Mouse (Mus musculus) heart, postnatal 25 days (tissue): Measurements from ENCODE around the gene Birc2. TPM values are rescaled to one million over a fixed set of nuclear protein-coding genes. Genes with fewer than 3 reads are reported as not detected.

Experiments used
- DNase-seq: peaks from one replicate; pipeline ENCODE4 v3.0.0; 2022; ENCODE audit warnings: low spot score
- intact Hi-C: fragments of 180-260 bp; cut with DNase I; formaldehyde crosslinking; loops from one replicate; pipeline ENCODE4 v1.15.1; 2025
- total RNA-seq, 2 experiments: library from RNA; stranded (reverse); gene quantifications; 2 replicates each; pipeline ENCODE4 v1.2.3; 2021

The Birc2 gene
- total RNA-seq, 2 experiments from 2014 or later: 23.6 to 24.8 TPM

GRCm38 (mm10) chr9:7790580-7791084 is 46.2 kb downstream of the Birc2 start:
- intact Hi-C loops: loop anchor here (5.0 kb wide), 1 partner anchor 43 kb away; no protein-coding TSS in a partner anchor
- no peak for DNase-seq

GRCm38 (mm10) chr9:7789764-7790575 is 46.9 kb downstream of the Birc2 start:
- intact Hi-C loops: loop anchor here (5.0 kb wide), 1 partner anchor 43 kb away; no protein-coding TSS in a partner anchor

GRCm38 (mm10) chr9:7788411-7788810 is 48.5 kb downstream of the Birc2 start:
- intact Hi-C loops: no loop called here
- DNase-seq: no peak

More at GRCm38 (mm10) chr9:7789764-7790575, 46.9 kb downstream of the Birc2 start:
- no peak for DNase-seq

- no peak for DNase-seq
- intact Hi-C loops: no loop called here
Observed at GRCm38 (mm10) chr9:7786086-7786485, 50.8 kb downstream of the Birc2 start.

GRCm38 (mm10) chr9:7785396-7785795 is 51.5 kb downstream of the Birc2 start:
- DNase-seq: no peak
- intact Hi-C loops: no loop called here

- intact Hi-C loops: no loop called here
- DNase-seq: no peak
Observed at GRCm38 (mm10) chr9:7784615-7785012, 52.2 kb downstream of the Birc2 start.

- intact Hi-C loops: no loop called here
Observed at GRCm38 (mm10) chr9:7783823-7784614, 52.8 kb downstream of the Birc2 start.

GRCm38 (mm10) chr9:7780250-7781150 is 56.4 kb downstream of the Birc2 start:
- intact Hi-C loops: no loop called here
- no peak for DNase-seq

More at GRCm38 (mm10) chr9:7783823-7784614, 52.8 kb downstream of the Birc2 start:
- DNase-seq: no peak

GRCm38 (mm10) chr9:7779786-7780185 is 57.1 kb downstream of the Birc2 start:
- intact Hi-C loops: no loop called here
- DNase-seq: no peak

GRCm38 (mm10) chr9:7778771-7779170 is 58.1 kb downstream of the Birc2 start:
- no peak for DNase-seq
- intact Hi-C loops: no loop called here

- DNase-seq: no peak
- intact Hi-C loops: no loop called here
Observed at GRCm38 (mm10) chr9:7777652-7778051, 59.2 kb downstream of the Birc2 start.

GRCm38 (mm10) chr9:7776940-7777339 is 59.9 kb downstream of the Birc2 start:
- DNase-seq: no peak
- intact Hi-C loops: no loop called here

- no peak for DNase-seq
- intact Hi-C loops: no loop called here
Observed at GRCm38 (mm10) chr9:7775986-7776385, 60.9 kb downstream of the Birc2 start.

- intact Hi-C loops: no loop called here
Observed at GRCm38 (mm10) chr9:7775011-7775410, 61.9 kb downstream of the Birc2 start.

GRCm38 (mm10) chr9:7774538-7774937 is 62.3 kb downstream of the Birc2 start:
- intact Hi-C loops: no loop called here
- no peak for DNase-seq

More at GRCm38 (mm10) chr9:7775011-7775410, 61.9 kb downstream of the Birc2 start:
- DNase-seq: no peak

- no peak for DNase-seq
- intact Hi-C loops: no loop called here
Observed at GRCm38 (mm10) chr9:7773686-7774085, 63.2 kb downstream of the Birc2 start.

- no peak for DNase-seq
- intact Hi-C loops: no loop called here
Observed at GRCm38 (mm10) chr9:7772773-7773454, 64.0 kb downstream of the Birc2 start.

GRCm38 (mm10) chr9:7772361-7772760 is 64.5 kb downstream of the Birc2 start:
- no peak for DNase-seq
- intact Hi-C loops: no loop called here

GRCm38 (mm10) chr9:7769491-7769890 is 67.4 kb downstream of the Birc2 start:
- intact Hi-C loops: loop anchor here (10.0 kb wide), 1 partner anchor 235 kb away; the partner anchor contains the start of gene Yap1
- no peak for DNase-seq
